8 mouse cellular contexts compared by ENCODE assay signal in the genomic region with DNA sequence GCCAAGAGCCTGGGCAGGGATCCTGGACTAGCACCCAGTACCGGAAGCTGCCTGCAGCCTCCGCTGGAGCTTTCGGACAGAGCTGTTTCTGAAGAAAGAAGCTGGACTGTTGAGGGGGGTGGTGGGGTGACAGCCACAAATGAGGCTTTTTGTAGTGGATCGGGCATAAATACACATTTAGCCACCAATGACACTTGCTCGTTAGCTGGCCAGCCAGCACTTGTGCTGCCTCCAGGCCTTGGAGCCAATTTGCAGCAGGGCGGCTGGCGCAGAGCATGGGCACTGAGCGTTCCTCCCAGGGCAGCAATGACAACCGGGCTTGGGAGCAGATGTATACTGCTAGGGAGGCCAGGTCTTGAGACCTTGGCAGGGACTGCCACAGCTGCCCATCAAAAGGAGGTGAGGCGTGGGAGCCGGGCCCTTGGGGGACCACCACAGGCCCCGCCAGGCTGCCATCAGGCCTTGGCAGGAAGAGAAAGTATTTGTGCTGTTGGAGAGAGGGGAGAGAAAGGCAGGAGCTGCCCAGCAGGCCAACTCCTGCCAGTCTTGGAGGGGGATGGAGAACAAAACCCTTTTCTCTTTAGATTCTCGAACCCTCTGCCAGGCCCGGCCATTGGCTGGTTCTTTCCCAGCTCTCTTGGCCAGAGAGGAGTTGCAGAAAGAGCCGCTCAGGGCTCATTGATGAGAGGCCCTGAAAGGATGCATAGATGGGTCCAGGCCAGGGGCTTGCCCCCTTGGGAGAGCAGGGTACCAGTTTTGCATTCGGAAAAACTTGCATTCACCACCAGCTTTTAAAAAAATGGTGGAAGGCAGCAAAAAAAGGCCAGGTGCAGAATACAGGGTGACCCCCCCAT. TPM values are rescaled to one million over a fixed set of nuclear protein-coding genes. Genes with fewer than 3 reads are reported as not detected.
DNase-seq lines count a peak whose midpoint lies in the region.

No protein-coding gene starts in this region.

- peak; percentile 46 for DNase-seq in adrenal gland, postnatal 10 days
- DNase-seq in adrenal gland, adult 2 months, result no peak
- DNase-seq in testis, postnatal 10 days (ENCODE audit: low spot score), result peak; percentile 46
- DNase-seq in testis, postnatal 14 days (ENCODE audit: low spot score), result no peak
- DNase-seq in layer of hippocampus, postnatal 25 days (ENCODE audit: extremely low spot score in 1 of 2, low spot score in 1 of 2), result peak; percentile 36 to 43
- peak; percentile 87 to 93 for DNase-seq in right cerebral cortex, postnatal 10 days (ENCODE audit: low spot score in 2 of 2)
- DNase-seq in B cell, adult 2 months, result no peak
- DNase-seq in heart, adult 9 months (ENCODE audit: low spot score in 2 of 2), result no peak

RNA-seq across cellular contexts. Expression of a gene that starts 45.9 kb away (rescaled TPM):
- total RNA-seq in adrenal gland, postnatal 10 days (2021), result 100 to 1,000 TPM; 231 to 232 TPM
- total RNA-seq in adrenal gland, adult 2 months (2021), result 100 to 1,000 TPM; 214 to 349 TPM
- 526 and 669 TPM in 2 replicates for polyA plus RNA-seq in adrenal gland, adult 2 months (2012; rRNA removed)
- 100 to 1,000 TPM; 146 to 168 TPM for total RNA-seq in layer of hippocampus, postnatal 25 days (2021)

Comparison
In these comparisons a context has a peak if more than half of its experiments do, and no peak if none do; other contexts are left out.
1. DNase-seq: peak in adrenal gland, postnatal 10 days (single experiment), testis, postnatal 10 days (single experiment), layer of hippocampus, postnatal 25 days (2 of 2) and right cerebral cortex, postnatal 10 days (2 of 2); none in adrenal gland, adult 2 months (single experiment), testis, postnatal 14 days (single experiment), B cell, adult 2 months (0 of 2) and heart, adult 9 months (0 of 2).